Mouse (Mus musculus) liver, adult 2 months (tissue): ENCODE data around the gene Tmem178b. TPM values are rescaled to one million over a fixed set of nuclear protein-coding genes. Genes with fewer than 3 reads are reported as not detected.

Source experiments
- DNase-seq: peaks from one replicate; pipeline ENCODE4 v3.0.0-alpha.2; 2011; ENCODE audit warnings: low read depth, low spot score; ENCODE audit errors: extremely low read depth
- H3K27ac ChIP-seq: fragments of 200-500 bp; replicated peaks from 2 replicates; pipeline ENCODE4 v1.5.1; 2012; ENCODE audit warnings: low read depth, mild to moderate bottlenecking, control low read depth, inconsistent platforms, low read length; ENCODE audit not compliant: insufficient read depth
- H3K27me3 ChIP-seq: fragments of 200-500 bp; 2 replicates; pipeline ENCODE4 v1.6.1; 2012; ENCODE audit warnings: mild to moderate bottlenecking, moderate library complexity, low read length, inconsistent platforms; ENCODE audit not compliant: control insufficient read depth, insufficient read depth
- H3K36me3 ChIP-seq: fragments of 200-500 bp; 2 replicates; pipeline ENCODE4 v1.6.1; 2012; ENCODE audit warnings: low read length, inconsistent platforms; ENCODE audit not compliant: control insufficient read depth, insufficient read depth
- H3K4me1 ChIP-seq: fragments of 200-500 bp; 2 replicates; pipeline ENCODE4 v1.6.1; 2011; ENCODE audit warnings: low read length; ENCODE audit not compliant: control insufficient read depth, insufficient read depth
- H3K4me3 ChIP-seq: fragments of 200-500 bp; 2 replicates; pipeline ENCODE4 v1.5.1; 2011; ENCODE audit warnings: low read depth, mild to moderate bottlenecking, control low read depth, low read length, moderate library complexity; ENCODE audit not compliant: insufficient read depth
- H3K79me2 ChIP-seq: fragments of 200-500 bp; 2 replicates; pipeline ENCODE4 v1.6.1; 2012; ENCODE audit warnings: inconsistent platforms, mild to moderate bottlenecking, low read length, moderate library complexity; ENCODE audit not compliant: control insufficient read depth, insufficient read depth
- H3K9ac ChIP-seq: fragments of 200-500 bp; 2 replicates; pipeline ENCODE4 v1.6.1; 2012; ENCODE audit warnings: low read depth, mild to moderate bottlenecking, control low read depth, inconsistent platforms, low read length
- CTCF ChIP-seq: fragments of 200-500 bp; IDR thresholded peaks from 2 replicates; pipeline ENCODE4 v1.5.1; 2011; ENCODE audit warnings: low read depth, low read length, control low read depth
- POLR2A ChIP-seq: fragments of 200-500 bp; IDR thresholded peaks from 2 replicates; pipeline ENCODE4 v1.6.1; 2011; ENCODE audit warnings: low read length, control low read depth; ENCODE audit not compliant: insufficient read depth; ENCODE audit errors: extremely low read depth
- WGBS: fragments of 180-500 bp; shearing (Covaris S2); methylation state at CpG from one replicate; pipeline ENCODE4 v1.1.7; 2018; 5-methylcytosine and 5-hydroxymethylcytosine counted together
- polyA plus RNA-seq: library from polyadenylated mRNA; depleted of rRNA; stranded (reverse); fragments of >200 nt; gene quantifications from 2 replicates; pipeline ENCODE4 v1.2.3, GENCODE M21; 2012
- total RNA-seq: library from RNA; depleted of rRNA; stranded (reverse); fragments of >200 nt; gene quantifications from 2 replicates; pipeline ENCODE4 v1.2.3, GENCODE M21; 2014

Gene Tmem178b
- total and polyA plus RNA-seq, 2 experiments = 0.02 to 0.09 TPM

- no peak for TF ChIP-seq CTCF
- no peak for TF ChIP-seq POLR2A
- DNase-seq = no peak
- no peaks in the 10 kb centered on the region for H3K36me3 ChIP-seq
- no peaks in the 10 kb centered on the region for H3K27me3 ChIP-seq
- H3K4me3 ChIP-seq = no peak overlapping the region
- no peaks in the 10 kb centered on the region for H3K4me1 ChIP-seq
- WGBS = 84% methylated on average over 3 of the region's 3 CpGs
- H3K27ac ChIP-seq = no peak overlapping the region
- no peaks in the 10 kb centered on the region for H3K79me2 ChIP-seq
- no peak overlapping the region for H3K9ac ChIP-seq
These were observed 160.9 kb downstream of the Tmem178b start for GRCm38 (mm10) chr6:40033935-40034334.

DNA sequence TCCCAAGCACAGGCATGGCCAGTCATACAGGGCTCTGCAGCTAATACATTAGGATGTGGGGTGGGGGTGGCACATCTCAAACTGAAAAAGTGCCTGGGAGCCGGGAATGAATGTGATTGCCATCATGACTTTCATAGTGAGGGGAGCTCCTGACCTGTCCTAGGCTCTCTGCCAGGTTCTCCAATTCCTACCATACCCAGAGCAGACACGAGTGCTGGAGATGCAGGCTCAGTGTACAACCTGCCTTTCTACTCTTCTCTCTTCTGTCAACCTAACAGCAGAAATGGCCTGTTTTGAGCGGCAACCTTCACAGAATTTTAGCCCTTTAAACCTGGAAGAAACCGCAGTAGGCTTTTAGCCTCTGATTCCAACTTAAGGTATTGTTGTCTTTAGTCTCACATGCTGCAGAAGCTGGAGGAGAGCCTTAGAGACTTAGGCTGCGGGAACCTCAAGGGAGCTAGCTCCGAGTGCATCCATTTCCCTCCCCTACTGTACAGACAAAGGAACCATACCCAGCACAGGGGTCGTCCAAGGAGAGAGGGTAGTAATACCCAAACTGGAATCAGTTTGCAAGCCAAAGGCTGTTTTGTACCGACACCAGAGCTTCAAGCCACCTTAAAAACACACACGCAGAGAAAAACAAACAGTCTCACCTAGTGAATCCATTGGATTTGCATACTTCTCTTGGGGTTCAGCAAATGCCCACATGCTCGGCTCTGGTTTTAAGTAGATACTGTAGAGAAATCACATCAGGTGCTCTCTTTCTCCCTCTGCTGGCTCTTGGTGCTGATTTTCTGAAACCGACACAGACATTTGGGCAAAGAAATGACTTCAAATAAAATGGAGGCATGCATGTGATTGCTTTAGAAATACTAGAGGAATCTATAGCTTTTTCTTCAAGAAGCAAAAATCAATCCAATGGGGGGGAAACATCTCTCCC lies 176.2 kb downstream of the Tmem178b start:
- Histone ChIP-seq H3K79me2 (no peaks in the 10 kb centered on the region), H3K36me3 (no peaks in the 10 kb centered on the region), H3K9ac (no peak overlapping the region), H3K27me3 (no peaks in the 10 kb centered on the region), H3K4me1 (no peaks in the 10 kb centered on the region), H3K4me3 (no peak overlapping the region), H3K27ac (no peak overlapping the region)
- DNase-seq = no peak
- 31% methylated on average over 11 of the region's 11 CpGs for WGBS
- TF ChIP-seq CTCF (no peak), POLR2A (no peak)

DNA sequence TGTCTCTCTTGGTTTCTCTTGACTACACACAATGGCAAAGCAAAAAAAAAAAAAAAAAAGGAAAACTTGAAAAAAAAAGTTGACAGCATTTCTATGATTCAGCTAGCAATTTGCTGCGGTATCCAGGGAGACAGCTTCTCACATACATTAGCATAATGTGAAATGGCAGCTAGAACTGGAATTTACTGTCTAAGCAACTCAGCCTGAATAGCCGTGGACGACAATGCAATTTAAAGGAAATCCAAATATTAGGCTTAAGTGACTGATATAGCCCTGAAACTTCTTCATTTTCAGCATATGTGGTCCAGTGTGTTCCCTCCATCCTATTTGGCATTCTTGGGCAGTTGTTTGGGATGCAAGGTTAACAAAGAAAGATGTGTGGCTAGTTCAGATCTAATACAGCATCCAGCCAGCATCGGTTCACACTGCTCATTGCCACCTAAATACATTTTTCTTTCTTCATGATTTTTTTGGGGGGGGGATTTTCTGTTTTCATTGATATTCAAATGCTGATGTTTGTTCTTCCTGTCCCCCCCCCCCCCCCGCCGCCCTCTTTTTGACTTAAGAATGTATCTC lies 176.9 kb downstream of the Tmem178b start:
- TF ChIP-seq CTCF = no peak
- TF ChIP-seq POLR2A = no peak
- Histone ChIP-seq H3K27me3 (no peaks in the 10 kb centered on the region), H3K4me1 (no peaks in the 10 kb centered on the region), H3K36me3 (no peaks in the 10 kb centered on the region), H3K4me3 (no peak overlapping the region), H3K9ac (no peak overlapping the region), H3K27ac (no peak overlapping the region), H3K79me2 (no peaks in the 10 kb centered on the region)
- WGBS = 86% methylated on average over 6 of the region's 6 CpGs
- DNase-seq = no peak

DNA sequence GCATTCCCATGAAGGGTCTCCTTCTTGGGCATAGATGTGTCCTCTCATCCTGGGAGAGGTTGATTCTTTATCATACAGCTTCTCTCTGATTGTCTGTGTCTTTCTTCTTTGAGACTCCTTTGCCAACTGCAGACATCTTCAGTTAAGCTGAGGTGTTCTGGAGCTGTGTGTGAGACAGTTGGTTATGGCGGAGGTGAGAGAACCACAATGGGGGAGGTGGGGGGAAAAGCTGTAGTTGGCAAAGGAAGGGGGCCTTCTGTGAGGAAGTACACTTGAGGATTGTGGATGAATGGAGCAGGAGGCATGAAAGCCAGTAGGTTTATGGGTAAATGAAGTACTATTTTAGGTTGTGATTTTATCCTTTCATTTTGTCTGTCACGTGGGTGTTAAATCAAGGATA lies 178.6 kb downstream of the Tmem178b start:
- no peaks in the 10 kb centered on the region for H3K27me3 ChIP-seq
- no peaks in the 10 kb centered on the region for H3K4me1 ChIP-seq
- H3K79me2 ChIP-seq = no peaks in the 10 kb centered on the region
- H3K4me3 ChIP-seq = no peak overlapping the region
- TF ChIP-seq CTCF (no peak), POLR2A (no peak)
- H3K9ac ChIP-seq = no peak overlapping the region
- DNase-seq = no peak
- WGBS = 89% methylated on average over 2 of the region's 2 CpGs
- no peaks in the 10 kb centered on the region for H3K36me3 ChIP-seq
- no peak overlapping the region for H3K27ac ChIP-seq

DNA sequence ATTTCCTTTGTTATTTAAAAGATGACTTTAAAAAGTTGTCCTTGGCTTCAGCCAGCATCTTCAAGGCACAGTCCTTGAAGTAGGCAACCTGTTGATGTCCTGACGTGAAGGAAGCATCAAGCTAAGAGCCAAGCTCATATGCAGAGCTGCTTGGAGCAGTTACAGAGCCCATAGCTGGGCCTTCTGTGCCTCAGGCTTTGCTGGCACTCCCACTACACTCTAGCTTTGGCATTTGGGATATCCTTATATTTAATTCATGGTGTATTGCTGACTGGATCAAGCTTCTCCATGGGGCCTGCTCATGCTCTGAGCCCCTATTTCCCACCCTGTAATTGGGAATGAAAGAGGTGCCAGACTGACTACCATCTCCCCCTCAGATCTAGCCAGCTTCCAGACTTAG lies 179.5 kb downstream of the Tmem178b start:
- TF ChIP-seq CTCF (no peak), POLR2A (no peak)
- no peak overlapping the region for H3K27ac ChIP-seq
- no peak for DNase-seq
- H3K4me3 ChIP-seq = no peak overlapping the region
- H3K4me1 ChIP-seq = no peaks in the 10 kb centered on the region
- WGBS = 73% methylated on average over 1 of the region's 1 CpGs
- no peaks in the 10 kb centered on the region for H3K27me3 ChIP-seq
- H3K9ac ChIP-seq = no peak overlapping the region
- H3K36me3 ChIP-seq = no peaks in the 10 kb centered on the region
- H3K79me2 ChIP-seq = no peaks in the 10 kb centered on the region

- Histone ChIP-seq H3K9ac (no peak overlapping the region), H3K27ac (no peak overlapping the region), H3K4me3 (no peak overlapping the region), H3K36me3 (no peaks in the 10 kb centered on the region), H3K79me2 (no peaks in the 10 kb centered on the region), H3K27me3 (no peaks in the 10 kb centered on the region), H3K4me1 (no peaks in the 10 kb centered on the region)
- 72% methylated on average over 3 of the region's 3 CpGs for WGBS
- TF ChIP-seq POLR2A = no peak
- no peak for TF ChIP-seq CTCF
- no peak for DNase-seq
These were observed 186.4 kb downstream of the Tmem178b start for GRCm38 (mm10) chr6:40059466-40059865.
